Mouse (Mus musculus) cerebellum, adult (tissue): ENCODE data around the gene Slc10a4.
"Not testable (repeated sequence)": the region's sequence is repeated elsewhere in the genome, so short reads cannot be mapped to it uniquely, and the experiment has no call there.

Source experiments
- ATAC-seq: cut with Nextera tagmentation; 2 replicates; pipeline ENCODE4 v1.9.2; 2017; ENCODE audit warnings: mild to moderate bottlenecking, moderate library complexity, mixed read lengths; ENCODE audit not compliant: insufficient number of reproducible peaks, low FRiP score, low TSS enrichment

Slc10a4 gene

GRCm38 (mm10) chr5:73006784-73007581 is at the start of gene Slc10a4:
TSS of gene Slc10a4 (plus strand) at chr5:73006883.
- ATAC-seq: peak; percentile 23; the same call in 1 of the 2 replicates

GRCm38 (mm10) chr5:72957281-72957680 is 49.4 kb upstream of the Slc10a4 start:
- no peak for ATAC-seq

GRCm38 (mm10) chr5:72960096-72960495 is 46.6 kb upstream of the Slc10a4 start:
- no peak for ATAC-seq

GRCm38 (mm10) chr5:72965706-72966105 is 41.0 kb upstream of the Slc10a4 start:
- ATAC-seq: no peak

- no peak for ATAC-seq
Measured at GRCm38 (mm10) chr5:72972435-72972834, 34.2 kb upstream of the Slc10a4 start.

- ATAC-seq: no peak
Measured at GRCm38 (mm10) chr5:72972934-72973333, 33.7 kb upstream of the Slc10a4 start.

GRCm38 (mm10) chr5:72974602-72975001 is 32.1 kb upstream of the Slc10a4 start, which contains the start of gene Gm10135:
TSS of gene Gm10135 (minus strand) at chr5:72974702.
- ATAC-seq: no peak

- no peak for ATAC-seq
Measured at GRCm38 (mm10) chr5:72975996-72976395, 30.7 kb upstream of the Slc10a4 start.

- no peak for ATAC-seq
Measured at GRCm38 (mm10) chr5:72976539-72976938, 30.1 kb upstream of the Slc10a4 start.

GRCm38 (mm10) chr5:72984091-72984490 is 22.6 kb upstream of the Slc10a4 start:
- no peak for ATAC-seq

- no peak for ATAC-seq
Measured at GRCm38 (mm10) chr5:72987786-72988185, 18.9 kb upstream of the Slc10a4 start.

- ATAC-seq: no peak
Measured at GRCm38 (mm10) chr5:72989756-72990155, 16.9 kb upstream of the Slc10a4 start.

GRCm38 (mm10) chr5:72992474-72992873 is 14.2 kb upstream of the Slc10a4 start:
- no peak for ATAC-seq

- ATAC-seq: no peak
Measured at GRCm38 (mm10) chr5:72994424-72994823, 12.3 kb upstream of the Slc10a4 start.

GRCm38 (mm10) chr5:72994928-72995327 is 11.8 kb upstream of the Slc10a4 start:
- no peak for ATAC-seq

GRCm38 (mm10) chr5:72995379-72995778 is 11.3 kb upstream of the Slc10a4 start:
- no peak for ATAC-seq

- not testable (repeated sequence) for ATAC-seq
Measured at GRCm38 (mm10) chr5:72998546-72998945, 8.1 kb upstream of the Slc10a4 start.

- ATAC-seq: no peak
Measured at GRCm38 (mm10) chr5:73004046-73004445, 2.6 kb upstream of the Slc10a4 start.

GRCm38 (mm10) chr5:73007582-73007959 is 888 bp downstream of the Slc10a4 start:
- no peak for ATAC-seq

- ATAC-seq: not testable (repeated sequence)
Measured at GRCm38 (mm10) chr5:73008230-73008629, 1.5 kb downstream of the Slc10a4 start.

GRCm38 (mm10) chr5:73011806-73012205 is 5.1 kb downstream of the Slc10a4 start:
- not testable (repeated sequence) for ATAC-seq
